Mouse (Mus musculus) T-helper 17 cell (primary cell): ENCODE measurements at regions not wholly inside any gene's neighbourhood (a gene's known extent, or its start where the extent isn't known, plus 50 kb on each side); places are given as distances from the start of the nearest gene placed in this dataset.
"Not testable (repeated sequence)": the region's sequence is repeated elsewhere in the genome, so short reads cannot be mapped to it uniquely, and the experiment has no call there.

ENCODE experiments used
- in situ Hi-C, 2 experiments: fragments of 300-600 bp; cut with MboI, MseI; formaldehyde crosslinking; loops; 1 replicate in 1 of 2; 2 replicates in 1 of 2; pipeline ENCODE4 v1.15.1; 2025; ENCODE audit warnings: high pct_unique_total_duplicates in 2 of 2

DNA sequence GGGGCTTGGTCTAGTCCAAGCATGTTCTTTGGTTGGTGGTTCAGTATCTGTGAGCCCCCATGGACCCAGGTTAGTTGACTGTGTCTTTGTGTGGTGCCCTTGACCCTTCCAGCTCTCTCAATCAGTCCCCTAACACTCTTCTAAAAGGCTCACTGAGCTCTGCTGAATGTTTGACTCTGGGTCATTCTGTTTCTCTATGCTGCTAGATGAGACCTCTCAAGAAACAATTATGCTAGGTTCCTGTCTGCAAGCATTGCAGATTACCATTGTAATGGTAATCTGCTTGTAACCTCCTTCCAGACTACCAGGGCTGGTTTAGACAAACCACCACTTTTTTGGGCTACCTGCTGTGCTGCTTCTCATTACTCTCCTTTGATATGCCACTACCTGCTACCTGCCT is 2863.9 kb downstream of the Gm37988 start:
- in situ Hi-C loops, result no loop called here

DNA sequence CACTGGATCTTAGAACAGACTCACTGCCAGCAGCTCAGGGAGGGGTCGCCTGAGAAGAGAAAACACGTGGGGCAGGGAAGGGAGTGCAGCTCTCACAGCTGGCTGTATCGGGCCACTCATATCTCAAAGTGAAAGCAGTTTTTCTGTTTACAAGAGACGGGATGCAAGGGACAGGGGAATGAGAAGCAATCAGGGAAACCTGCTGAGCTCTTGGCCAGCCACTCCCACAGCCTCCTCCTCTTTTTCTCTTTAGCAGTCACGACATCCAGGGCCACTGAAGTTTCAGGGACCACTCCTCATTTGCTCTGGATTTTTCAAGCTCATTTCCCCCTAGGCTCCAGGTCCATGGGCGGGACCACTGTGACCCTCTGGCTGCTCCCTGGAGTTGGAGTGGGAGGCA is 2901.5 kb downstream of the Gm37988 start:
- in situ Hi-C loops, result not testable (repeated sequence)

DNA sequence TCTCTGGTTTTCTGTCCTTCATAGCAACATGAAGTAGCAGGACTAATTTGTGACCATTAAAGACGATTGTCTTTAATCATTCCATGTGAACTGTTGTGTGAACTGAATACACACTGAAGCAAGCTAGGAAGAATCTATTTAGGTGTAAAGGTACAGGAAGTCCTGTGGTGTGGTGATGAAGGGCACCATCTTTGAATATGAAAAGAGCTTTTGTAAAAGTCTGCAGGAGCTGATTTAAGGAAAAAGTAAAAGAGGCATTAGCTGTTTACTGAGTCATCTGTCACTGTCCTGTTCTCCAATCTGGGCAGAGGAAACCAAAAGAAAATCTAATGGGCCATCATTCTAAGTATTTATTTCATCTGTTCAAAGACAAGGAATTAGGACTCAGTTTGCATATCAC is 2925.0 kb downstream of the Gm37988 start:
- in situ Hi-C loops, result no loop called here

DNA sequence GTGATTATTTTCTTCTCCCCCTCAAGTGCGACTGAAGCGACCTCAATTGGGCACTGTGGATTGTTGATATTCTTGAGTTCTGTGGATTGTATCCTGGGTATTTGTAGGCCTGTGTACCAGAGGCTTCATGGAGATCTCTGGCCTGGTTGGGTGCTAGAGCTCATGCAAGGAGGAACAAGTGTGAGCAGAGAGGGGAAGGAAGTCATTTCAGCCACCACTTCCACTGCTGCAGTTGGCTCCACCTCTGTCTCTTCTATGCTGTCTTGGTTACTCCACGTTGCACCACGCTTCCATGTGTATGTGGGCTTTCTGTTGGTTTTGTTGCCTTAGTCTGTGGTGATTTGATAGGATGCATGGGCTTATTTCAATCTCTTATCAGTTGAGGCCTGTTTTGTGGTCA is 2929.6 kb downstream of the Gm37988 start:
- in situ Hi-C loops, result no loop called here

DNA sequence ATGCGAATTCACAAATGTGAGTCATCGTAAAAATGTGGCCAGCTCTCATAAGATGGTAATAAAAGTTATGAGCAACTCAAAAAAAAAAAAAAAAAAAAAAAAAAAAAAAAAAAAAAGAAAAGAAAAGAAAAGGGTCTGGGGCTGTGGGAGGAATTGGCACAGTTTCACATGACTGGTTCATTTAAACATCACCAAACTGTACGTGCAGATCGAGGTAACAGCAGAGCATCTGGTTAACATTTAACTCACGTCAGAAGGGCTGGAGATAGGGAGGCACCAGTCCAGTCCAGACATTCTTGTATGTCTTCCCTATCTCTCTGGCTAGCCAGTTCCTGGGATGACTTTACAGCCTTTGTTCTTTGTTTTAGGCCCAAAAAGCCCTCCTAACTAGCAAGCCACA is 2938.2 kb downstream of the Gm37988 start:
- in situ Hi-C loops, result no loop called here

DNA sequence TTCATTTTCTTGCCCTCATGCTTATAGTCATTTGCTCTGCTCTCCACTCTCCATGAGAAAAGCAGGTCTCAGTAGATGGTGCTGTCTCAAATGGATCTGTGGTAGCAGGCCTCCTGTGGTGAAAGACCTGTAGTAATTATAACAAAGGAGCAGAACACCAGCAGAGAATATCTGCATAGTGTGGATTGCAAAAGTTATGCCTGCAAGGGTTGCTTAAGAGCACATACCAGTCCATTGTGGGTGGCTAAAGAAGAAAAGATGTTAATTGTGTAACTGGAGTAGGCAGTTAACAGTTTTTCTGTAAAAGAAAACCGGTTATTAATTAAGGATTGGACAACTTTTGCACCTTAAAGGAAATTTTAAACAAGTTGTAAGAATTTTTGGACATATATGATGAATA is 2969.0 kb downstream of the Gm37988 start:
- in situ Hi-C loops, result loop anchor here in 1 of 2 experiments (5.0 kb wide), 1 partner anchor 89 kb away; no protein-coding TSS in a partner anchor

DNA sequence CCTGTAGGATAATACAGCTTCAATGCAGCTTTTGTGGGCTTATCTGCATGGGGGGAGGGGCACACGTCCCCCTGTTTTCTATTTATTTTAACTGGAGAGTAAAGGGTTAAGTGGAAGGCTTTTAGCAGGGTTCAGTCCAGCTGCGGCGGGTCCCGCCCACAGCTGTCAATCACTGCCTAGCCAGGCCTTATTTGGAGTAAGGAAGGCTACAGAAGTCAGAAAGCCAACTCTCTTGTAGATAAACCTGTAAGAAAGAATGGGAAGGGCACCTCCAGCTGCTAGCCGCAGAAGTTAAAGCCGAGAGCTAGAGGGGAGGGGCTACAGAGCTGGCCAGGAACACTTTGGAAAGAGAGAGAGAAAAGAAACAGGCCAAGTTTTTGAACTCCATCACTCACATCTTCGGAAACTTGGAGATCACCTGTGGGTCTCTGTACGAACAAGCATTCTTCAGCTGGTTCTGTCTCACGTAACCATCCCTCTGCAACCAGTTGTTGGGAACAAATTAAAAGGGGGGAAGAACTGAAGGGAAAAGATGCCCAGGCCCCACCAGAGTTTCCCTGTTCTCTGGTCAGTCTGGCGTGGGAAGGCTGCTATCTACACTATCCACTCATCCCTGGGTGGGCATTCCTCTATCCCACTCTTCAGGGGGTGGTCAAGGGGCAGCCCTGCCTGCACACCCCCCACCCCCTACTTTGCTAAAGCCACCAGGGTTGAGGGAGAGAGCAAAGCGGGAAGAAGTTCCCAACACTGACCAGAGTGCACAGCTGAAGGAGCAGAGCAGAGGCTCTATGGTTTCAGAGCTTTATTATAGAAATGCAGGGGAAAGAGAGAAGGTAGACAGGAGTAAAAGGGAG is 2969.7 kb downstream of the Gm37988 start:
- in situ Hi-C loops, result loop anchor here in 1 of 2 experiments (5.0 kb wide), 1 partner anchor 90 kb away; no protein-coding TSS in a partner anchor

DNA sequence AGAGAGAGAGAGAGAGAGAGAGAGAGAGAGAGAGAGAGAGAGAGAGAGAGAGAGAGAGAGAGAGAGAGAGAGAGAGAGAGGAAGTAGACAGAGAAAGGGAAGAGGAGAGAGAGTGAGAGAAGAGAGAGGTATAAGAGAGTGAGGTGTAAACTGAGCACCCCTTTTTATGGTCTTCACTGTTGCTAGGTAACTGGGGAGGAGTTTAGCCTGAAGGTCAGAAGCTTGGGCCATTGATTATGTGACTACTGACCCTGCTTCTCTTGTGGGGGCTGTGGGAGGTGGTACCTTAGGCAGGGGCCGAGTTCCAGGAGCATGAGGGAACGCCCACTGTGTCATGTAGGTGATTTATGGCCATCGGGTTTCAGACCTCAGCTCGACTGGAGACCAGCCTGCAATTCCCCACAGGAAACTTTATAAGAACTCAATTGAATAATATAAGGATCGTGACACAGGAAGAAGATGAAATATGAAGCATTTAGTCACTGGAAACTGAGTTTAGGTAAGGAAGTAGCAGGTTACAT is 2970.4 kb downstream of the Gm37988 start:
- in situ Hi-C loops, result loop anchor here in 1 of 2 experiments (5.0 kb wide), 1 partner anchor 91 kb away; no protein-coding TSS in a partner anchor

DNA sequence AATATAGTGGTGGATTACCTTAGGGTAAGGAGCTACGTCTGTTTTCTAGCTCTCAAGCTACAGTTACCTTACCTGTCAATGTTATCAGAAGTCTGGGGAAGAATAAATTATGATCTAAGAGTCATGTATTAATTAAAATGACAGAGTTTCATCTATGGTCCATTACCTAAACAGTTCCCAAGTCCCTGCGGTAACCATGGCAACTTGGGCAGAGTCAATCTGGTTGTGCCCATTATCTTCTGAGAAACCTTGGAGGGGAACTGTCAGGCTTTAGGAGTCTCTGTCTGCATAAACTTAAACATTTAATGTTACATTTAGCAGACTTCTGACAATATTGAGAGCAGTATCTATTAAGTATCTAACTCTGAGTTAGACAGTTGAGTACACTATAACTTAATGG is 2971.0 kb downstream of the Gm37988 start:
- in situ Hi-C loops, result loop anchor here in 1 of 2 experiments (5.0 kb wide), 1 partner anchor 91 kb away; no protein-coding TSS in a partner anchor

DNA sequence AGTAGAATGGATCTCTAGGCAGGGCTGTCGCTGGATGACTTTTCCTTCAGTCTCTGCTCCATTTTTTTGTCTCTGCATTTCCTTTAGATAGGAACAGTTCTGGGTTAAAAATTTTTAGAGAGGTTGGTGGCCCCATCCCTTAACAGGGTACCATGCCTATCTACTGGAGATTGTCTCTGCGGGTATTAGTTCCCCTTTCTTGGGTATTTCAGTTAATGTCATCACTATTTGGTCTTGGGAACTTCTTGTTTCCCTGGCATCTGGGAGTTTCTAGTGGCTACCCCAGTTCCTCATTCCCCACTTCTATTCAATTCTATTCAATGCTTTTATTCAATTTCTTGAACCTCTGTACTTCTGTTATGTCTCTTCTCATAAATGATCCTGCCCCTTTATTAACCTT is 3016.3 kb downstream of the Gm37988 start:
- in situ Hi-C loops, result no loop called here
